In the genomic region with DNA sequence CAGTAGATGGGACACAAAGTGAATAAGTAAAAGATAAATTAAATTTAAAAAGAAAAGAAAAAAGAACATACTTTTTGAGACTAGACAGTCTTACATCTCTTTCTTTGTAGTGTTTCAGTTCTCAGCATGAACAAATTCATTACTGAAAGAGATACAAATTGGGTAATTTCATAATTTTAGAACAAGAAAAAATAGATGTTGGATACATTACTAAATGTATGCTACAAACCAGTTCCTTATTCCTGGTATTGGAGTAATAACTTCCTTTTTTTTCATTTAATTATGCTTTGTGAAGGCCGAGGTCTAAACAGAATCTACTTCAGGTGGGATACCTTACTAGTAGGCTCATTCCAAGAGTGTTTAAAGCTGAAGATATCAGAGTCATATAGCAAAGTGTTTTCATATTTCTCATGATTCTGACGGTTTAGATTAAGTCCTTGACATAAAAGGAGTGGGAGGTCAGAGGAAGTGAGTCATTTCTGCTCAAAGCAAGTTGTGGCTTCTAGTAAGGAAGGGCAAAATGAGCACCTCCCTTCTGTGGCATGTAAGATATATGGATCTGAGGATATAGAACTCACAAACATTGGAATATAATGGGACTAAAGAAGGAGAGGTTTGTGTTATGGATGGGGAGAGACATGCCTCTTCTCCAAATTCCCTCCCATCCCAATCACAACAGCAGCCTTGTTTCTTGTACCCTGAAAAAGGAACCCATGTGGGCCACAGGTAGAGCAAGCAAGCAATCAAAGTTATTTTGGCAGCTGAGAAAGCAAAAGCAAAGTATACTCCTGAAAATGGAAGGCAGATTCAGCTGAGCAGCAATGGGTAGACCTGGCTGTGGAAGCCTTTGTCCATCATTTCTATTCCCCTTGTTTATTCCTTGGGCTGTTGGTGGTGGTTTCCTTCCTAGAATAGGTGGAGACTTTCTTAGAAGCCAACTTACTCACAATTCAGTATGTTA, we compare ENCODE assay signal across 14 mouse cellular contexts. TPM values are rescaled to one million over a fixed set of nuclear protein-coding genes. Genes with fewer than 3 reads are reported as not detected.
A peak's percentile ranks its signal among the peaks of the same experiment; 100 is the strongest.
DNase-seq lines count a peak whose midpoint lies in the region; ATAC-seq and TF ChIP-seq lines count a peak whose summit lies in the region.
"Had no signal": no experiment of that assay in that cellular context is flagged by ENCODE, and none has a peak within 500 bp of the region (broad histone marks: within the 10 kb centered on the region; RNA-seq: fewer than 3 reads in every experiment).

No protein-coding gene starts in this region.

- H3K4me1 ChIP-seq in lung, postnatal 0 days (ENCODE audit: insufficient read depth, low read depth, low read length), result no peaks in the 10 kb centered on the region
- peaks cover 4% of the 10 kb centered on the region; the same call in 1 of the 2 replicates for H3K4me1 ChIP-seq in embryonic fibroblast, embryonic 13.5 days (ENCODE audit: control insufficient read depth, insufficient read depth, low read length)

- H3K36me3 ChIP-seq in lung, postnatal 0 days (ENCODE audit: insufficient read depth, low read length), result no peaks in the 10 kb centered on the region

- no peak overlapping the region for H3K4me2 ChIP-seq in lung, postnatal 0 days (replicated peaks; ENCODE audit: low read depth, low read length)

- H3K9me3 ChIP-seq in lung, postnatal 0 days (ENCODE audit: low read length), result no peaks in the 10 kb centered on the region

- ATAC-seq in lung, postnatal 0 days, result no peak
- peak; percentile 96 for ATAC-seq in CD4-positive, CD25-positive, alpha-beta regulatory T cell, adult 4 months
- ATAC-seq: forebrain, postnatal 0 days had no signal

- H3K27ac ChIP-seq in lung, postnatal 0 days (ENCODE audit: low read length), result no peak overlapping the region
- peak overlapping the region; percentile 65; the same call in 1 of the 2 replicates for H3K27ac ChIP-seq in embryonic fibroblast, embryonic 13.5 days (ENCODE audit: insufficient read depth, low read length)
- H3K27ac ChIP-seq: kidney, postnatal 0 days; liver, embryonic 14.5 days had no signal

- H3K4me3 ChIP-seq in lung, postnatal 0 days (ENCODE audit: low read depth, low read length), result no peak overlapping the region
- H3K4me3 ChIP-seq in embryonic fibroblast, embryonic 13.5 days (ENCODE audit: insufficient read depth, low read length), result no peak overlapping the region

- no peaks in the 10 kb centered on the region for H3K27me3 ChIP-seq in lung, postnatal 0 days (replicated peaks; ENCODE audit: insufficient read depth, low read length)

- peak; percentile 11; the same call in 1 of the 2 replicates for TF ChIP-seq EP300 in lung, postnatal 0 days (IDR thresholded peaks at IDR 0.05)

- peak; percentile 26 for DNase-seq in lung, postnatal 0 days (ENCODE audit: low spot score)
- no peak for DNase-seq in lung, postnatal 4 days
- DNase-seq in natural killer cell, adult 2 months (ENCODE audit: low spot score in 2 of 2), result peak; percentile 42 to 61
- no peak for DNase-seq in cerebellum, adult 11 months
- DNase-seq in cerebellum, adult 8-10 months, result no peak
- DNase-seq: adrenal gland, postnatal 10 days; cerebellum, adult 18-20 months; forebrain, postnatal 0 days; heart, adult 11 months; midbrain, embryonic 14.5 days had no signal

- 37% methylated on average over 2 of the region's 2 CpGs for WGBS in lung, postnatal 0 days

- TF ChIP-seq POLR2A in embryonic fibroblast, embryonic 13.5 days (IDR thresholded peaks at IDR 0.05; ENCODE audit: low read depth, low read length), result no peak

- no peak overlapping the region for H3K9ac ChIP-seq in lung, postnatal 0 days (replicated peaks; ENCODE audit: low read depth)
- H3K9ac ChIP-seq: forebrain, postnatal 0 days; liver, embryonic 14.5 days had no signal

- TF ChIP-seq CTCF in lung, postnatal 0 days (IDR thresholded peaks at IDR 0.05), result no peak
- no peak for TF ChIP-seq CTCF in embryonic fibroblast, embryonic 13.5 days (IDR thresholded peaks at IDR 0.05; ENCODE audit: borderline replicate concordance, insufficient read depth, low read length)

RNA-seq across cellular contexts. Expression of a gene that starts 33.4 kb away (rescaled TPM):
- 6.7 and 7.8 TPM in 2 replicates for polyA plus RNA-seq in lung, postnatal 0 days (2015; fragmentation: Nextera tagmentation; extraction: Ambion mirVana)
- polyA plus RNA-seq in CD4-positive, CD25-positive, alpha-beta regulatory T cell, adult 4 months (2017; shearing (Covaris generic)), result 10 to 100 TPM; 48.7 to 51.9 TPM
- not detected in 2 replicates for polyA plus RNA-seq in embryonic fibroblast, embryonic 13.5 days (2011; ENCODE audit: insufficient read length, low read depth, missing spikeins)

RNA-seq across cellular contexts. Expression of a gene that starts 46.6 kb away (rescaled TPM):
- 0.04 TPM in 2 replicates for polyA plus RNA-seq in lung, postnatal 0 days (2015; fragmentation: Nextera tagmentation; extraction: Ambion mirVana)
- polyA plus RNA-seq in CD4-positive, CD25-positive, alpha-beta regulatory T cell, adult 4 months (2017; shearing (Covaris generic)), result 1 to 10 TPM; 2.2 to 3.2 TPM
- polyA plus RNA-seq in embryonic fibroblast, embryonic 13.5 days (2011; ENCODE audit: insufficient read length, low read depth, missing spikeins), result not detected in 2 replicates
- polyA plus RNA-seq: forebrain, postnatal 0 days; kidney, postnatal 0 days; midbrain, embryonic 14.5 days had no signal

RNA-seq across cellular contexts. Expression of a gene that starts 53.0 kb away (rescaled TPM):
- polyA plus RNA-seq in lung, postnatal 0 days (2015; fragmentation: Nextera tagmentation; extraction: Ambion mirVana), result 0.92 and 1.3 TPM in 2 replicates
- polyA plus RNA-seq in CD4-positive, CD25-positive, alpha-beta regulatory T cell, adult 4 months (2017; shearing (Covaris generic)), result 1 to 10 TPM; 6.1 to 6.7 TPM
- 1.3 and 2.7 TPM in 2 replicates for polyA plus RNA-seq in embryonic fibroblast, embryonic 13.5 days (2011; ENCODE audit: insufficient read length, low read depth, missing spikeins)

Comparison
In these comparisons a context has a peak if more than half of its experiments do, and no peak if none do; other contexts are left out.
1. DNase-seq: peak in lung, postnatal 0 days (single experiment) and natural killer cell, adult 2 months (2 of 2); none in lung, postnatal 4 days (0 of 2), cerebellum, adult 11 months (single experiment) and cerebellum, adult 8-10 months (single experiment).